Mouse (Mus musculus) brain, embryonic 18.5 days (tissue): Measurements from ENCODE around the gene Rab29.
A peak's percentile ranks its signal among the peaks of the same experiment; 100 is the strongest.
"Not testable (repeated sequence)": the region's sequence is repeated elsewhere in the genome, so short reads cannot be mapped to it uniquely, and the experiment has no call there.

ENCODE experiments used
- DNase-seq: peaks from one replicate; pipeline ENCODE4 v3.0.0-alpha.2; 2012; ENCODE audit warnings: low read depth, low spot score

The Rab29 gene

GRCm38 (mm10) chr1:131861811-131862210, 5.2 kb upstream of the Rab29 start:
- DNase-seq, result no peak

GRCm38 (mm10) chr1:131865596-131865995, 1.4 kb upstream of the Rab29 start:
- no peak for DNase-seq

- no peak for DNase-seq
Measured at GRCm38 (mm10) chr1:131866304-131866999, 572 bp upstream of the Rab29 start.

GRCm38 (mm10) chr1:131867946-131868290, 894 bp downstream of the Rab29 start:
- no peak for DNase-seq

- no peak for DNase-seq
Measured at GRCm38 (mm10) chr1:131869561-131869960, 2.5 kb downstream of the Rab29 start.

- no peak for DNase-seq
Measured at GRCm38 (mm10) chr1:131872856-131873255, 5.8 kb downstream of the Rab29 start.

- no peak for DNase-seq
Measured at GRCm38 (mm10) chr1:131879816-131880215, 12.8 kb downstream of the Rab29 start.

GRCm38 (mm10) chr1:131882787-131883186, 15.8 kb downstream of the Rab29 start:
- no peak for DNase-seq

GRCm38 (mm10) chr1:131886173-131886572, 19.1 kb downstream of the Rab29 start:
- no peak for DNase-seq

- peak; percentile 43 for DNase-seq
Measured at GRCm38 (mm10) chr1:131886641-131887040, 19.6 kb downstream of the Rab29 start.

- DNase-seq, result no peak
Measured at GRCm38 (mm10) chr1:131890043-131890658, 23.1 kb downstream of the Rab29 start.

GRCm38 (mm10) chr1:131891436-131891835, 24.4 kb downstream of the Rab29 start:
- DNase-seq, result no peak

- DNase-seq, result no peak
Measured at GRCm38 (mm10) chr1:131902679-131903078, 35.7 kb downstream of the Rab29 start.

- DNase-seq, result no peak
Measured at GRCm38 (mm10) chr1:131903251-131903650, 36.2 kb downstream of the Rab29 start.

- DNase-seq, result no peak
Measured at GRCm38 (mm10) chr1:131905497-131905896, 38.5 kb downstream of the Rab29 start.

- no peak for DNase-seq
Measured at GRCm38 (mm10) chr1:131908456-131908855, 41.4 kb downstream of the Rab29 start.

GRCm38 (mm10) chr1:131909236-131909635, 42.2 kb downstream of the Rab29 start:
- DNase-seq, result not testable (repeated sequence)

GRCm38 (mm10) chr1:131910001-131910648, 43.1 kb downstream of the Rab29 start, which contains the start of gene Nucks1:
Gene Nucks1 (plus strand): TSS chr1:131910534.
- peak; percentile 97 for DNase-seq

GRCm38 (mm10) chr1:131910674-131911558, 43.9 kb downstream of the Rab29 start:
- DNase-seq, result no peak

- no peak for DNase-seq
Measured at GRCm38 (mm10) chr1:131917634-131918033, 50.6 kb downstream of the Rab29 start.

- DNase-seq, result no peak
Measured at GRCm38 (mm10) chr1:131919052-131919451, 52.0 kb downstream of the Rab29 start.

GRCm38 (mm10) chr1:131922100-131922499, 55.1 kb downstream of the Rab29 start:
- no peak for DNase-seq
